Mouse (Mus musculus): Measurements from ENCODE around the gene Pld4.

Gene Pld4

DNA sequence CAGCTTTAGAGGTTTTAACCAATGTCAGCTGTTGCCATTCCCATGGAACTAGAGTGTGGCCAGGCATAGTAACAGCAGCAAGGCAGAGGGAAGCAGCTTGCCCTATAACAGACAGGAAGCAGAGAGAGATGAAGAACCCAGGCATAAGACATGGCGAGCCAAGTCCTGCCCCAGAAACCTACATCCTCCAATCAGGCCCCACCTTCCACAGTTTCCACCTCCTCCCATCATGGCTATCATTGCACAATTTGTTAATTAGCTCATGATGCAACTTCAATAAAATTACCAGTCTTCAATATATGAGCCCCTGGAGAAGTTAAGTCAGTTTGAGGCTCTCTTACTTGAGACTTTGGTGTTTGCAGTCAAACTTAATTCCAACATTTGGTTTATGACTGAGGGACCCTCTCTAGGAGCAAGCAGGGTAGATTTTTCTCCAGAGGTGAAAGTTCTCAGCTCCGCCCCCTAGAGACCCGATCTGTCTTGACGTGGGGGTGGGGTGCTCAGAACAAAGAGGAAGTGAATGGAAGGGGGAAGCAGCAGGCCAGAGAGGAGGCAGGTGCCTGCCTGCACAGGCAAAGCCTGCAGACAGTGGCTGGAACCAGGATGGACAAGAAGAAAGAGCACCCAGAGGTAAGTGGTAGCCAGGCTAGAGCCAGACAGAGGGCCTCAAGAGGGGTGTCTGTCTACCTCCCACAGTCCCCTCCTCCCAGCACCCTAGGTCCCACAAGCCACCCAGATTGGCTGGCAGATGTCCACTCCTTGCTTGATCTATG is at the start of gene Pld4:
TSS of gene Pld4 (plus strand) at position 502 of the 773 bp plus-strand sequence.
- DNase-seq (ENCODE audit: low spot score in 2 of 2): no peak

- DNase-seq (ENCODE audit: low spot score in 2 of 2): no peak
Measured at GRCm38 (mm10) chr12:112713984-112714383, 46.5 kb upstream of the Pld4 start.

DNA sequence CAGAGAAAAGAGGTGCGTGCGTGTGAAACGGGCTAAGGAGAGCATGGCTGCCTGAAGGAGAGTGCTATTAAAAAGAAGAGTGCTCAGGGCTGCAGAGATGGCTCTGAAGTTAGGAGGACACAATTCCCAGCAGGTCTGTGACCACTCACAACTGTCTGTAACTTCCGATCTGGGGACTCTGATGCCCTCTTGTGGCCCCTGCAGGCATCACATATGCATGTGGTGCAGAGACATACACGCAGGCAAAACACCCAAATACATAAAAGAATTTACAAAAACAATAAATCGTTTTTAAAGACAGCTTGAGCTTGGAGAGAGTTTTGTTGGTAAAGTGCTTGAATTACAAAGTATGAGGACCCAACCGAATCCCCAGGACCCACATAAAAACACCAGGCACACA is 43.3 kb upstream of the Pld4 start:
- DNase-seq (ENCODE audit: low spot score in 2 of 2): no peak

GRCm38 (mm10) chr12:112718995-112719394 is 41.5 kb upstream of the Pld4 start:
- no peak for DNase-seq (ENCODE audit: low spot score in 2 of 2)

DNA sequence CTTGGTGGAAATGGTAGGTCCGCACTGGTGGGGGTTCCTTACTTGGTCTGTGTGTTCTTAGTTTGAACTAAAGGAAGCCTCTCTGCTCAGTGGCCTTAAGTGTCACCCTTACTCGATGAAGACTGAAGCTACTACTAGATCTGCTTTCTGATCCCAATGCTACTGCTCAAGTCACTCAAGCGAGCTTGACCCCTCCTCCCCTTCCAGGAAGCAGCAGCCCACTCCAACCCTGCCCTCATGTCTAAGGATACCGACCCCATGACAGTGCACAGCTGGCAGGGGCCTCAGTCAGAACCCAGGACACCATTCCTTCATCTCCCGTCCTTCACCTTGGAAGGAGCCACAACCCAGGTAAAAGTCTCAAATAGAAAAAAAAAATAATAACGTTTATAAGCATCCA is 40.2 kb upstream of the Pld4 start, which contains the start of gene Cep170b:
TSS of gene Cep170b (plus strand) at position 240 of the 400 bp plus-strand sequence.
- DNase-seq (ENCODE audit: low spot score in 2 of 2): no peak

DNA sequence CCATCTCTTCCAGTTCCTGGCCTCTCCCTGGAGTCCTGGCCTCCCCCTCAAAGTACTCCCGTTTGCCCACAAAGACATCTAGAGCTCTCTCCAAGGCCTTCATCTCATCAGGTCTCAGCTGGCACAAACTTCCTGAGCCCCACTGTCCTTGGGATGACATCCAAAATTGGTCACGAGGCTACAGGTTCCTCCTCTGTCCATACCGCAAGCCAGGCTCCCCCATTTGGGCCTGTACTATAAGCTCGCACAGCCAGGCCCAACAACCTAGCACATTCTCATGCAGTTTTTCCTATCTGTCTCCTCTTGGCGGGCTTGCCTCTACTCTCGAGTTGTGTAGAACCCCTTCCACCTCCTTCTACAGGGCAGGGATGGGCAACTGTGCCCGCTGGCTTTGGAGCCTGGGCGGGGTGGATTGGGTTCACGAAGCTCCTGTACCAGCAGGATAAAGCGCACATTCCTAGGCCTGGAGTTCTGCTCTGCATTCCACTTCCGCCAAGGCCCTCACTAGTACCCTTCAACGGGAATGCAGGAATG is 39.5 kb upstream of the Pld4 start:
- DNase-seq (ENCODE audit: low spot score in 2 of 2): no peak

DNA sequence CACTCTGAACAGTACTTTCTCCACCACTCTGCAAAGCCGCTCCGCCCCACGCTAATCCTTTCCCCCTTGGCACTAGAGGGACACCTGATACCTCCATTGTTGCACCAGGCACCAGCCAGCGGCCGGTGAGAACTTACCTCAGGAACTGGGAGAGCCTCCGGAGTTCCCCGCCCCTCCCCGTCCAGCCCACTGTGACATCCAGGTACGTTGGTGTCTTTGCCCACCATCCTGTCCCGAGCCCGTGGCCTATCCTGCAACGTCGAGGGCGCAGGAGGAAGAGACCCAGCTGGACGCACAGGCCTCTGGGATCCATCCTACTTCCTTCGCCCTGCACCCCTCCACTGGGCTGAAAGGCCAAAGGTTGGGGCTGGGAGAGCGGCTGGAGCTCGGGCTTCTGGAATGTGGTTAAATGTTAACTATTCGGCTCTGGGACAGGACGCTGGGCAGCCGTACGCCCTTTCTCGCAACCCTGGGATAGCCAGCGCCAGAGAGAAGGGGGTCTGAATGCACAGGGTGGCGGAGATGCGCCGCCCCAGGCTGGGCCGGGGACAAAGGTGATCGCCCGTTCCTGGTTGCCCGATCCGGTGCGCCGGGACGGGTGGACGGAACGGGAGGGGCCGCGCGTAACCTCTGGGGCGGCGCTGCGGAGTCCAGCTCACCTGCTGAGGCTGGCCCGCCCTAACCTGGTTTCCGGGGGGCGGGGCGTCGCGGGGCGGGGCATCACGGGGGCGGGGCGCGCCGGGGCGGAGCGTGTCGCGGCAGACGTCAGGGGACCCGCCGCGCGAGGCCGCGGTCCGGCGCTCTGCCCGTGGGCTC is 38.8 kb upstream of the Pld4 start:
- no peak for DNase-seq (ENCODE audit: low spot score in 2 of 2)

DNA sequence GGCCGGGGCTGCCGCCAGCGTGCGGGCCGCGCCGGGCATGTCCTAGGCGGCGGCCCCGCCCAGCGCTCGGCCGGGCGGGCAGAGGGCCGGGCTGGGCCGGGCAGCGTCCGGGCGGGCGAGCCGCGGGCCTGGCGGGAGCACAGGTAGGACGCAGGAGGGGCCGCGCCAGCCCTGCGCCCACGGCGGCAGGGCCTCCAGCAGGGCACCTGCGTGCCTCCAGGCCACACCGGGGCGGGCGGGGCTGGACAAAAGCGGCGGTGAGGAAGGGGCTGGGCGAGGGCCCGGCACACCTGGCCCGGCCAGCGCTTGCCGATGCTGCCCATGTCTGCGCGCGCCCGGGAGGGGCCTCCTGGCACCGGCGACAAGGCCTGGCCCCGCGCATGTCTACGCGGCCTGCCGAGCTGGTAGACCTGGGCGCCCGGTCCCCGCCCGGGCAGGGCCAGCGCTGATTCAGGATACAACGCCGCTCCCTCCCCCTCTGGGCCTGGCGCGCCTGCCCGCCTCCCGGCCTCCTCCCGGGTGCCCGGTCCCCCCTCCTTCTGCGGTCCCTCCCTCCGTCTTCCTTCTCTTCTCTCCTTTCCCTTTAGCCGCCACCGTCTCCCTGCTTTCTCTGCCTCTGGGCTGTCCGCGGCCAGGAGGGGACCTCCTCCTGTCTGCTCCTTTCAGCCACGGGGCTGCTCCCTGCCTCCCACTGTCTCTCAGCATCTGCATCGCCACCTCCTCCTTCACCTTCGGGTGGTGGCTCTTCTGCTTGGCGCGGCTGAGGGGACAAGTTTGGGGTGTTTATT is 38.0 kb upstream of the Pld4 start:
- DNase-seq (ENCODE audit: low spot score in 2 of 2): no peak

GRCm38 (mm10) chr12:112723028-112723330 is 37.5 kb upstream of the Pld4 start:
- DNase-seq (ENCODE audit: low spot score in 2 of 2): no peak

GRCm38 (mm10) chr12:112723445-112723844 is 37.0 kb upstream of the Pld4 start:
- DNase-seq (ENCODE audit: low spot score in 2 of 2): no peak

DNA sequence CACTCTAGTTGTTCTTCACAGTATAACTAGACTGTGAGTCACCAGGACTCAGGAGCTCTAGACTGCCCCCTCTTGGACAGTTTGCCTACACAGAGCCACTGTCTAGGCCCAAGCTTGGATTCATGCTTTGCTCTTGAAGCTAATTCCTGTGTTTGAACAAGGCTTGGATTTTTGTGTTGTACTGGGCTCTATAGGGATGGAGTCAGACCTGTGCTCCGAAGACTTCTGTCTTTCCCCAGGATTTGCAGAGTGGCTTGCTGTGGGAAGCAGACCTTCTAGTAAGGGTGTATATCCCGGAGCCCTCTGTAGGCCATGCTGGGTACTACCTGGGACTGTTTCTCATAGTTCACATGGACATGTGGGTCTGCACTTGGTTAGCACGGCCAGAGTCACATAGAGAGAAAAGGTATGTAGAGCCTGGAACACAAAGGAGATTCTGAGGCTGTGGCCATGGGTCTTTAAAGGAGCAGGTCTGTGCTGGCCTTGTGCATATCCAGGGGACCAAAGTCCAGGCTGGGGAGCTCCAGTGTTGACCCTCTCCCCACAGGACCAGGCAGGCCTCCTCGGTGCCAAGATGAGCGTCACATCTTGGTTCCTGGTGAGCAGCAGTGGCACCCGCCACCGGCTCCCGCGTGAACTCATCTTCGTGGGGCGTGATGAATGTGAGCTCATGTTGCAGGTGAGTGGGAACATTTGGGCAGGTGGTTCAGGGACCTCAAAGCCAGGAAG is 36.2 kb upstream of the Pld4 start:
- peak in 1 of 2 experiments; percentile 63 for DNase-seq (ENCODE audit: low spot score in 2 of 2)

DNA sequence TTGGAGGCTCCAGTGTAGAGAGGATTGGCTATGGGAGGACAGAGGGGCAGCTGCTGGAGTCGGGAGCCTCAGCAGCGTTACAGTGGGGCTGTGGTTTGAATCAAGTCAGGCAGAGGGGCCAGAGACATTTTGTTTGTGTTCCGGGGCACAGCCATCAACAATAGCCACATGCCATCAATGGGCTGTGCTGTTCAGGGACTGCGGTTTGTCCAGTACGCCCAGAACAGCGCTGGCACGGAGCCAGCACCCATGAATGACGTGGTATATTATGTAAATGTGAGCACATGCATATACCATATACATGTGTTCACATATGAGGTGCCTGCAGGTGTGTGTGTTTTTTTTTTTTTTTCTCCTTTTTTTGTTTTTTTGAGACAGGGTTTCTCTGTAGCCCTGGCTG is 32.7 kb upstream of the Pld4 start:
- DNase-seq (ENCODE audit: low spot score in 2 of 2): no peak

- no peak for DNase-seq (ENCODE audit: low spot score in 2 of 2)
Measured at GRCm38 (mm10) chr12:112730808-112731207, 29.6 kb upstream of the Pld4 start.

DNA sequence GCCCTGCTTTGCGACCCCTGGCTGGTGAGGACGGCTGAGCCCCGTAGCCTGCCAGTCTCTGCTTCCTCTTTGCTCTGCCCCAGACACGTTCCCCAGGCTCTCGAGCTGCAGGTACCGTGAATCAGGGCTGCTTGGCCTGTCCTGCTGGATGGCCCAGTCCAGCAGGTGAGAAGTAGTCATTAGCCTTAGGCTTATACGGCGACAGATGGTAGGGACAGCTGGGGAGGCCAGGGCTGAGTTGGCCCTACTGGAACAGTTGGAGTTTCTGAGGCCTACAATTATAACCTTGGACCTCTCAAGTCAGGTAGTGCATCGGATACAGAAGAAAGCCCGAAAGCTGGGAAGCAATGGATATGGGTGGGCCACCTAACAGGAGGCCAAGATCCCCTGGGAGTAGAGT is 27.9 kb upstream of the Pld4 start:
- DNase-seq (ENCODE audit: low spot score in 2 of 2): no peak

GRCm38 (mm10) chr12:112734108-112734820 is 26.2 kb upstream of the Pld4 start:
- no peak for DNase-seq (ENCODE audit: low spot score in 2 of 2)

- DNase-seq (ENCODE audit: low spot score in 2 of 2): no peak
Measured at GRCm38 (mm10) chr12:112734881-112735655, 25.4 kb upstream of the Pld4 start.

DNA sequence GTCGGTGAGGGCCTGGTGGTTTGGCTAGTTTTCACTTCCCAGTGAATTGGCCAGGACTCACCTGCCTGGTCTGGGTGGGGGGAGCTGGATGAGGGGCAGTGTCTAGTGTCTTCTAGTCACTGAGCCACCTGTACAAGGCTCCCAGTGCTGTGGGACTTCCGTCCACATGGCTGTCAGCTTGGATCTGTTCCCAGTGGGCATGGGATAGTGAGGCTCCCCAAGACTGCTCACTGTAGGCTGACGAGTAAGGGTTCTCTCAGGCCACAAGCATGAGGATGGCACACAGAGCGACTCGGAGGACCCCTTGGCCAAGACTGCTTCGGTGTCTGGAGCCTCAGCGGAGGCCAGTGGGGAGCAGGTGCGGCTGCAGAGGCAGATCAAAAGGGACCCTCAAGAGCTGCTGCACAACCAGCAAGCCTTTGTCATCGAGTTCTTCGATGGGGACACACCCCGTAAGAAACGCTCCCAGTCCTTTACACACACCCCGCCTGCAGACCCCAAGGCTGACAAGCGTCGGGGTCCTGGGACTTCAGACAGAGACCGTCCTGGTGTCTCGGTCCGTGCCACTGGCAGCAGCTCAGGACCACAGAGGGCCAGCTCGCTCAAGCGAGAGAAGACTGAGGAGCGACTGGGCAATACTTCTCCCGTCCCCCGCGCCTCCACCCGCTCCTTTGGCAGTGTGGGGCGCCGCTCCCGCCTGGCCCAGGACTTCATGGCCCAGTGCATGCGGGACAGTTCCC is 24.4 kb upstream of the Pld4 start:
- DNase-seq (ENCODE audit: low spot score in 2 of 2): no peak

- DNase-seq (ENCODE audit: low spot score in 2 of 2): no peak
Measured at GRCm38 (mm10) chr12:112736636-112736925, 23.9 kb upstream of the Pld4 start.

- DNase-seq (ENCODE audit: low spot score in 2 of 2): no peak
Measured at GRCm38 (mm10) chr12:112737081-112737480, 23.4 kb upstream of the Pld4 start.
